Mouse (Mus musculus) macrophage (primary cell): ENCODE measurements around the gene Gm42957. TPM values are rescaled to one million over a fixed set of nuclear protein-coding genes. Genes with fewer than 3 reads are reported as not detected.
A peak's percentile ranks its signal among the peaks of the same experiment; 100 is the strongest.
"Not testable (repeated sequence)": the region's sequence is repeated elsewhere in the genome, so short reads cannot be mapped to it uniquely, and the experiment has no call there.

Experiments
- H3K27ac ChIP-seq: fragments of 350-480 bp; formaldehyde crosslinking; 2 replicates; pipeline ENCODE4 v1.9.0; 2021
- H3K36me3 ChIP-seq: fragments of 350-480 bp; formaldehyde crosslinking; 2 replicates; pipeline ENCODE4 v1.9.0; 2021; ENCODE audit errors: inconsistent target
- H3K4me3 ChIP-seq: fragments of 350-480 bp; formaldehyde crosslinking; 2 replicates; pipeline ENCODE4 v1.9.0; 2021; ENCODE audit errors: inconsistent target
- H3K79me2 ChIP-seq: fragments of 350-480 bp; formaldehyde crosslinking; 2 replicates; pipeline ENCODE4 v1.9.0; 2021; ENCODE audit errors: inconsistent target
- WGBS: methylation state at CpG from one replicate; pipeline ENCODE4 v1.1.7; 2026; ENCODE audit warnings: inconsistent platforms; ENCODE audit not compliant: missing documents; 5-methylcytosine and 5-hydroxymethylcytosine counted together
- polyA plus RNA-seq: library from polyadenylated mRNA; stranded (reverse); fragments of 250-400 nt; gene quantifications from 3 replicates; pipeline ENCODE4 v1.2.4, GENCODE M21; 2018; ENCODE audit warnings: inconsistent platforms

Gene Gm42957
- polyA plus RNA-seq, 1 experiment from 2014 or later = not detected

- H3K79me2 ChIP-seq = no peaks in the 10 kb centered on the region
- no peak within 1 kb of the TSS for H3K27ac ChIP-seq
- H3K4me3 ChIP-seq = peak within 1 kb of the TSS; percentile 30
- 2% methylated on average over 27 of the region's 27 CpGs for WGBS
- H3K36me3 ChIP-seq = no peaks in the 10 kb centered on the region
These were observed 34.5 kb upstream of the Gm42957 start, which contains the start of gene Lix1l for GRCm38 (mm10) chr3:96600639-96601250. Gene Lix1l (plus strand): TSS chr3:96601149.

GRCm38 (mm10) chr3:96601251-96601787, 34.0 kb upstream of the Gm42957 start:
- Histone ChIP-seq H3K4me3 (peak overlapping the region; percentile 30), H3K27ac (no peak overlapping the region), H3K79me2 (no peaks in the 10 kb centered on the region), H3K36me3 (no peaks in the 10 kb centered on the region)
- 2% methylated on average over 18 of the region's 40 CpGs for WGBS

- WGBS = 78% methylated on average over 10 of the region's 10 CpGs
- Histone ChIP-seq H3K79me2 (no peaks in the 10 kb centered on the region), H3K4me3 (0 out of 2 replicates have a peak overlapping the region, but pooled peaks have one; percentile 30), H3K27ac (no peak overlapping the region), H3K36me3 (no peaks in the 10 kb centered on the region)
These were observed 33.2 kb upstream of the Gm42957 start for GRCm38 (mm10) chr3:96601941-96602703.

- no peaks in the 10 kb centered on the region for H3K36me3 ChIP-seq
- H3K4me3 ChIP-seq = no peak overlapping the region
- 78% methylated on average over 5 of the region's 5 CpGs for WGBS
- H3K79me2 ChIP-seq = no peaks in the 10 kb centered on the region
- H3K27ac ChIP-seq = no peak overlapping the region
These were observed 32.6 kb upstream of the Gm42957 start for GRCm38 (mm10) chr3:96602704-96603084.

- no peaks in the 10 kb centered on the region for H3K36me3 ChIP-seq
- no peak overlapping the region for H3K27ac ChIP-seq
- H3K4me3 ChIP-seq = no peak overlapping the region
- WGBS = 94% methylated on average over 5 of the region's 5 CpGs
- no peaks in the 10 kb centered on the region for H3K79me2 ChIP-seq
These were observed 32.0 kb upstream of the Gm42957 start for GRCm38 (mm10) chr3:96603311-96603710.

GRCm38 (mm10) chr3:96606007-96606406, 29.3 kb upstream of the Gm42957 start:
- not testable (repeated sequence) for H3K4me3 ChIP-seq, H3K27ac ChIP-seq, H3K79me2 ChIP-seq, H3K36me3 ChIP-seq
- 95% methylated on average over 3 of the region's 4 CpGs for WGBS

GRCm38 (mm10) chr3:96606618-96607017, 28.7 kb upstream of the Gm42957 start:
- Histone ChIP-seq H3K4me3 (no peak overlapping the region), H3K36me3 (no peaks in the 10 kb centered on the region), H3K27ac (no peak overlapping the region), H3K79me2 (no peaks in the 10 kb centered on the region)
- 86% methylated on average over 4 of the region's 4 CpGs for WGBS

GRCm38 (mm10) chr3:96617941-96618340, 17.3 kb upstream of the Gm42957 start:
- no peaks in the 10 kb centered on the region for H3K79me2 ChIP-seq
- no peak overlapping the region for H3K4me3 ChIP-seq
- WGBS = 100% methylated on average over 2 of the region's 3 CpGs
- H3K36me3 ChIP-seq = peaks cover 9% of the 10 kb centered on the region; the same call in 1 of the 2 replicates
- no peak overlapping the region for H3K27ac ChIP-seq

GRCm38 (mm10) chr3:96623201-96623600, 12.1 kb upstream of the Gm42957 start:
- 95% methylated on average over 4 of the region's 4 CpGs for WGBS
- H3K36me3 ChIP-seq = peaks cover 19% of the 10 kb centered on the region; the same call in 1 of the 2 replicates
- H3K4me3 ChIP-seq = no peak overlapping the region
- H3K79me2 ChIP-seq = no peaks in the 10 kb centered on the region
- H3K27ac ChIP-seq = no peak overlapping the region

GRCm38 (mm10) chr3:96629729-96630600, 5.3 kb upstream of the Gm42957 start, which contains the start of gene Rbm8a:
Gene Rbm8a (plus strand): TSS chr3:96629933.
- H3K4me3 ChIP-seq = peak within 1 kb of the TSS; percentile 97
- H3K79me2 ChIP-seq = peaks cover 29% of the 10 kb centered on the region
- under 1% methylated on average over 38 of the region's 48 CpGs for WGBS
- H3K27ac ChIP-seq = peak within 1 kb of the TSS; percentile 80
- H3K36me3 ChIP-seq = peaks cover 16% of the 10 kb centered on the region; the same call in 1 of the 2 replicates

GRCm38 (mm10) chr3:96632058-96632457, 3.2 kb upstream of the Gm42957 start:
- Histone ChIP-seq H3K36me3 (peaks cover 16% of the 10 kb centered on the region; the same call in 1 of the 2 replicates), H3K4me3 (no peak overlapping the region), H3K79me2 (peaks cover 39% of the 10 kb centered on the region)

GRCm38 (mm10) chr3:96634015-96634414, 1.3 kb upstream of the Gm42957 start:
- Histone ChIP-seq H3K79me2 (peaks cover 39% of the 10 kb centered on the region), H3K36me3 (peaks cover 30% of the 10 kb centered on the region; the same call in 1 of the 2 replicates), H3K4me3 (no peak overlapping the region), H3K27ac (no peak overlapping the region)
- 100% methylated on average over 1 of the region's 1 CpGs for WGBS

More at GRCm38 (mm10) chr3:96632058-96632457, 3.2 kb upstream of the Gm42957 start:
- no peak overlapping the region for H3K27ac ChIP-seq

- Histone ChIP-seq H3K27ac (peak overlapping the region; percentile 36; the same call in 1 of the 2 replicates), H3K4me3 (peak overlapping the region; percentile 86), H3K36me3 (peaks cover 33% of the 10 kb centered on the region; the same call in 1 of the 2 replicates), H3K79me2 (peaks cover 27% of the 10 kb centered on the region)
- 6% methylated on average over 15 of the region's 15 CpGs for WGBS
These were observed 632 bp downstream of the Gm42957 start for GRCm38 (mm10) chr3:96635906-96636305.

GRCm38 (mm10) chr3:96636448-96636847, 1.2 kb downstream of the Gm42957 start:
- H3K27ac ChIP-seq = peak overlapping the region; percentile 36; the same call in 1 of the 2 replicates

More at GRCm38 (mm10) chr3:96636448-96636847, 1.2 kb downstream of the Gm42957 start:
- WGBS = 75% methylated on average over 11 of the region's 11 CpGs
- Histone ChIP-seq H3K79me2 (peaks cover 22% of the 10 kb centered on the region), H3K36me3 (peaks cover 38% of the 10 kb centered on the region; the same call in 1 of the 2 replicates), H3K4me3 (peak overlapping the region; percentile 86)
